Mouse (Mus musculus) megakaryocyte, embryonic 14.5 days (primary cell): ENCODE measurements at regions not wholly inside any gene's neighbourhood (a gene's known extent, or its start where the extent isn't known, plus 50 kb on each side); places are given as distances from the start of the nearest gene placed in this dataset.

Experiments
- H3K27me3 ChIP-seq: replicated peaks from 2 replicates; pipeline ENCODE3; 2012; ENCODE audit warnings: inconsistent platforms
- H3K36me3 ChIP-seq: replicated peaks from 2 replicates; pipeline ENCODE3; 2012; ENCODE audit warnings: low read length, inconsistent platforms, mixed read lengths
- H3K4me1 ChIP-seq: 2 replicates; pipeline ENCODE4 v1.6.1; 2012; ENCODE audit warnings: inconsistent platforms
- H3K4me3 ChIP-seq: replicated peaks from 2 replicates; pipeline ENCODE3; 2012; ENCODE audit warnings: moderate library complexity, mild to moderate bottlenecking, inconsistent platforms
- H3K9me3 ChIP-seq: 2 replicates; pipeline ENCODE4 v1.6.1; 2012; ENCODE audit warnings: inconsistent platforms
- FLI1 ChIP-seq: IDR thresholded peaks from 2 replicates; pipeline ENCODE4 v1.6.1; 2012; ENCODE audit warnings: low read length, inconsistent platforms, mixed read lengths
- GATA1 ChIP-seq: IDR thresholded peaks from 3 replicates; pipeline ENCODE4 v1.6.1; 2012; ENCODE audit warnings: mixed read lengths, low read length, inconsistent platforms, borderline replicate concordance

DNA sequence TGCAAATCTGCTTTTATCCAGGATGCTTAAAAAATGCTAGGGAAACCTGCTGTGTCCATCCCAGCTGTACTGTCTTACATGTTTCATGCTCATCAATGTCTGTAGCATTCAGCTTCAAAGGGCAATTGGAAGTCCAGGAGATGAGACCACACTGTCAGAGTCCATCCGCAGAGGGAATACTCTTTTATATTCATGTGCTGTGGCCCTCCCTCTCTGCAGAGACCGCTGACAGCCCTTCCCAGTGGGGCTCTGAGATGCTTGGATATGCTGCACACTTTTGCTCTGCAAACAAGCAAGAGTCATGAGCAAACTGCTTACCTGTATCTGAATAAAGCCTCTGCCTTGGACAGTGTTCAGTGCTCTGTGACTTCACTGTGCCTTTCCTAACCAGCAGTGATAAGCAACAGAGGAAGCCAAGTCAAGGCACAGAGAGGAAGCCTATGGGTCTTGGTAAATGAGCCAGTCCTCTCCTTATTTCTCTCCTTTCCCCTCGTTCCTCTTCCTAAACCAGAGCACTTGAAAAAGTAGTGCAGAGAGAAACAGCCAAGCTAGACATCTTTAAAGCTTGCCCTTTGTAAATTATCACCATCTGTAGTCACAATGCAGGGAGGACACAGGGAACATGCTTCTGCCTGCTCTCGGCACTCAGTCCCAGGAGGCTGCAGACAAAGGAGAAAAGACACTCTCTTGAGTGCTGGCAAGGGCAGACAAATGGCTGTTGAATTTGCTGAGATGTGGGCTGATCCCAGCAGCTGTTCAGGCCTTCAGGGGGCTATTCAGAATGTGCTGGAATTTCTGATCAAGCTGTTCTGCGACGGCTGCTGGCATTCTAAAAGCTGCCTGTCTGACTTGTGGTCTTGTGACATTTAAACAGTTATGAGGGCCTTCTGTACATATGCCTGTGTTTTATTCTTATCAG is 136.2 kb upstream of the Ghitm start:
- no peaks in the 10 kb centered on the region for H3K9me3 ChIP-seq
- no peak overlapping the region for H3K4me3 ChIP-seq
- TF ChIP-seq GATA1 = no peak
- TF ChIP-seq FLI1 = no peak
- no peaks in the 10 kb centered on the region for H3K27me3 ChIP-seq
- no peaks in the 10 kb centered on the region for H3K36me3 ChIP-seq
- peaks cover 13% of the 10 kb centered on the region for H3K4me1 ChIP-seq

DNA sequence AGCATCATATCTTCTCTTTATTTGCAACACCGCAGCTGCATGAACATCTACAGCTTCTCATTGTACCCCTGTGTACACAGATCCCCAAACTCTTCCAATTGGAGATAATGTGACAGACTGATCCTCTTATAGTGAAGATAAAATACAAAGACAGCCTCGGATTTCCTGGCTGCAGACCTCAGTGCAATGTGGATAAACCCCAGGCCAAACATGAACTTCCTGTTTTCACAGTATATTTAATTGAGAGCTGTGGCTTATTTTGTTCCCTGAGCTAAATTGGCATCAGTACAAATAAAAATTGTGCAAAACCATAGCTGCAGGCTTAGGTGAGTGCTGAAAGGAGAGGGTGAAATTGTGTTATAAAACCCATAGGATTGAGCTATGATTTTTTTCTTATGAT is 134.8 kb upstream of the Ghitm start:
- 0 out of 2 replicates have a peak, but pooled peaks cover 3% of the 10 kb centered on the region for H3K9me3 ChIP-seq

DNA sequence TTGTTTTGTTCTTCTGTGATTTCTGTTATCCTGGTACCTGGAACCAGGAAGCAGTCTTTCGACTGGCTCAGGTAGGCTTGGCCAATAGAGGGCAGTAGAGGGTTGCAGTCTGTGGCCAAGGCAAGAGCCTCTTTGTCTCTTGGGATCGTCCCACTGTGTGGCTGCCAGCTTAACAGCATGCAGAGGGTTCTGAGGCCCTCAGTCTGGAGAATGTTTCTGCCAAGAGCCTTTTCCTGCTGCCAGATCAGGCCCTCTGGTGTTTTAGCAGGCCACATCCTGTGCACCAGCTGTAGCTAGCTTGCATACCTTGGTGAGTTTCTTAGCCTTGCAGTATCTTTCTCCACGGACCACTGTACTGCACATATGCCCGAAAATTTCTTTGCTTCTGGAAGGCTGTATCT is 103.6 kb upstream of the Ghitm start:
- Histone ChIP-seq H3K27me3 (no peaks in the 10 kb centered on the region), H3K36me3 (no peaks in the 10 kb centered on the region), H3K9me3 (no peaks in the 10 kb centered on the region), H3K4me3 (no peak overlapping the region), H3K4me1 (no peaks in the 10 kb centered on the region)
- TF ChIP-seq GATA1 (no peak), FLI1 (no peak)

More for the DNA sequence above, 134.8 kb upstream of the Ghitm start:
- H3K4me3 ChIP-seq = no peak overlapping the region
- no peaks in the 10 kb centered on the region for H3K27me3 ChIP-seq
- peaks cover 13% of the 10 kb centered on the region for H3K4me1 ChIP-seq
- TF ChIP-seq FLI1 = no peak
- TF ChIP-seq GATA1 = no peak
- no peaks in the 10 kb centered on the region for H3K36me3 ChIP-seq

DNA sequence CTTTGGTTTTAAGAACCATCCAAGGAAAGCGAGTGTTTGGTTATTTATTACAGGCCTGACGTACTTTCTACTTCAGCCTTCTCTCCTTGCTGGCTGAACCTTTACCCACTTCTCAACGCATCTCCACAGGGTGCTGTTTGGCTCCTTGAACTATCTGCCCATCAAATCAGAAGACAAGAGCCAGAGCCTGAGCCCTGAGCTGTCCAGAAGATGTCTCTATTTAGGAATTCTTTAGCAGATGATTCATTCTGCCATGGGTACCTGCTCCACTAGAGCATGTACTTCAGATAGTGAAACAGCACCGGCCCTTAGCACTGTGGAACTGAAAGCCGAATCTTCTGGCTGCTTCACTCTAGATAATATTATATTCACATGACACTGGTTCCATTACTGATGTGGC is 102.1 kb upstream of the Ghitm start:
- no peak overlapping the region for H3K4me3 ChIP-seq
- H3K4me1 ChIP-seq = no peaks in the 10 kb centered on the region
- no peaks in the 10 kb centered on the region for H3K9me3 ChIP-seq
- no peaks in the 10 kb centered on the region for H3K27me3 ChIP-seq
- H3K36me3 ChIP-seq = no peaks in the 10 kb centered on the region
- no peak for TF ChIP-seq FLI1
- TF ChIP-seq GATA1 = no peak

DNA sequence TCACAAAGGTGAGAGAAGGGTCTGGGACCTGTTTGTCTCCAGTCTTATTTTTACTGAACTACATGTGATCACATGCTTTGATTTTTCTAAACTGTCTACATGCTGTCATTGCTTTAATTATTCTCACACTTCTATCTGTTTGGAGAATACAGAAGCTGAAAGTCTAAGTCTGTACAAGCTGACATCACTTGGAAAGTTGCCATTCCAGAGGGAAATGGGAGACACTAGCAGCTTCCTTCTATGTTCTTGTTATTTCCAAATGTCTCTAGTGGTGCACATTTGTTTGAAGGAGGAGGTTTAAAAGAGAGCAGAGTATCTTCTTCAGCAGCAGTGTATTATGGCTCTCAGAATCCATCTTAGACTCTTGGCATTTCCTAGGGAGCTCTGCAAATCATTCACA is 73.2 kb upstream of the Ghitm start:
- TF ChIP-seq FLI1 = no peak
- TF ChIP-seq GATA1 = no peak

DNA sequence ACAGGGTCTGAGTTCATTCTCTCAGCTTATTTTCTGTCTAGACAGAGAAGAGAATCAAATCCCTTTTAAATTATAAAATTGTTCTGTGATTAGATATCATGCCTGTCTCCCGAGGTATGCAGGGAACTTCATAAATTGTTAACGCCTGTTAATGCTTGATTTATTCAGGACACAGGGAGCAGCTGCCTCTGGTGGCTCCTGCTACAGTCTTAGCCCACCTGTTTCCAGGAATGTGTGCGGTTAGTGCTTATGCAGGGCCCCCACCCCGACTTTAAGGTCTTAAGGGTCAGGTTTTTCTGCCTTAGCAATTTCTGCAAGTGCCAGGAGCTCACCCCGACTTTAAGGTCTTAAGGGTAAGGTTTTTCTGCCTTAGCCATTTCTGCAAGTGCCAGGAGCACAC is 54.7 kb upstream of the Ghitm start:
- Histone ChIP-seq H3K4me1 (no peaks in the 10 kb centered on the region), H3K4me3 (no peak overlapping the region), H3K27me3 (no peaks in the 10 kb centered on the region), H3K36me3 (no peaks in the 10 kb centered on the region), H3K9me3 (no peaks in the 10 kb centered on the region)
- no peak for TF ChIP-seq GATA1
- no peak for TF ChIP-seq FLI1

More for the DNA sequence above, 73.2 kb upstream of the Ghitm start:
- Histone ChIP-seq H3K27me3 (no peaks in the 10 kb centered on the region), H3K36me3 (no peaks in the 10 kb centered on the region), H3K4me1 (no peaks in the 10 kb centered on the region), H3K4me3 (no peak overlapping the region), H3K9me3 (peaks cover 18% of the 10 kb centered on the region; the same call in 1 of the 2 replicates)
